Mouse (Mus musculus): ENCODE measurements around the gene Prkn. TPM values are rescaled to one million over a fixed set of nuclear protein-coding genes. Genes with fewer than 3 reads are reported as not detected.

Prkn gene
- polyA plus RNA-seq, 1 experiment from 2014 or later = 2.8 TPM

DNA sequence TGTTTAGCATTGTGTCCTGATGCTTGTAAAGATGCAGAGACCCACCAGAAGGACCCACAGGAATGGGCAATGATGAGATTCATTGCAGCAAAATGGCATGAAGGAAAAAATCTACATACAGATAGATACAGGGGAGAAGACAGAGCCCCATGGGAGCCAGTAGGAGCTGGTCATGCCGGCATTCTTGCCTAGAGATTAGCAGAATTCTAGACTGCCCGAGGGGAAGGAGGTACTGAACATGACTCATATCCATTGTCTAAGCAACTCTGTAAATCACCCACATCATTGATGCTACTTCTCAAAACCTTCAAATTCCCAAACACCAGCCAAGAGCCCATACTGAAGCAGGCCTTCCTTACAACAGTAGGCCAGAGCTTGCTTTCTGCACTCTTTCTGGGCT lies 591.1 kb downstream of the Prkn start:
- H3K4me2 ChIP-seq (replicated peaks; ENCODE audit: low read depth, low read length) = no peak overlapping the region
- no peak overlapping the region for H3K4me3 ChIP-seq (ENCODE audit: low read length)
- H3K9ac ChIP-seq (replicated peaks; ENCODE audit: low read length) = no peak overlapping the region
- peaks cover 5% of the 10 kb centered on the region; the same call in 1 of the 2 replicates for H3K9me3 ChIP-seq (ENCODE audit: low read length)
- WGBS = 93% methylated on average over 2 of the region's 2 CpGs
- no peak for ATAC-seq (ENCODE audit: low FRiP score, low TSS enrichment)
- H3K27ac ChIP-seq (ENCODE audit: low read length) = no peak overlapping the region
- no peaks in the 10 kb centered on the region for H3K4me1 ChIP-seq (ENCODE audit: insufficient read depth, low read length)
- H3K36me3 ChIP-seq (ENCODE audit: insufficient read depth, low read length) = no peaks in the 10 kb centered on the region
- no peaks in the 10 kb centered on the region for H3K27me3 ChIP-seq (ENCODE audit: insufficient read depth, low read length)

GRCm38 (mm10) chr17:11432593-11432992 lies 592.4 kb downstream of the Prkn start:
- Histone ChIP-seq H3K9ac (replicated peaks; ENCODE audit: low read length) (no peak overlapping the region), H3K4me2 (replicated peaks; ENCODE audit: low read depth, low read length) (no peak overlapping the region), H3K27me3 (ENCODE audit: insufficient read depth, low read length) (no peaks in the 10 kb centered on the region), H3K4me3 (ENCODE audit: low read length) (no peak overlapping the region), H3K27ac (ENCODE audit: low read length) (no peak overlapping the region), H3K9me3 (ENCODE audit: low read length) (peaks cover 5% of the 10 kb centered on the region; the same call in 1 of the 2 replicates), H3K4me1 (ENCODE audit: insufficient read depth, low read length) (no peaks in the 10 kb centered on the region), H3K36me3 (ENCODE audit: insufficient read depth, low read length) (no peaks in the 10 kb centered on the region)
- 80% methylated on average over 2 of the region's 2 CpGs for WGBS
- no peak for ATAC-seq (ENCODE audit: low FRiP score, low TSS enrichment)

DNA sequence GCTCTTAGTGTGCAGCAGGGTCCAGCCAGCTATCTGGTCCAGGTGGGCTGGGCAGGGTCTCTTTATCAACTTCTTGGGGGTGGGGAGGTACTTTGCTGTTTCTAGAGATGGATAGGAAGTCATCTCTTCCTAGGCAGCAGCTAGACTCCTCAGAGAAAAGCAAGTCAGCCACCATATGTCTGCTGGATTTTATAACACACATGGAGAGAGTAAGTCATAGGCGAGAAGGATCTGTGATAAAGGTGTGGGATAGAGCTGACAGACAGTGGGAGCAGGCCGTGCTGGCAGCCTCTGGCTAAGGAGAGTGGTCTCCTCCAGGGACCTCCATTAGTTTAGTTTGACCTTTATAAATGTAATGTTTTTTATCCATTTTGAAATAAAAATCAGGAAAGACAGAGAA lies 622.5 kb downstream of the Prkn start:
- no peaks in the 10 kb centered on the region for H3K4me1 ChIP-seq (ENCODE audit: insufficient read depth, low read length)
- no peak overlapping the region for H3K4me2 ChIP-seq (replicated peaks; ENCODE audit: low read depth, low read length)
- H3K4me3 ChIP-seq (ENCODE audit: low read length) = no peak overlapping the region
- no peak overlapping the region for H3K27ac ChIP-seq (ENCODE audit: low read length)
- no peaks in the 10 kb centered on the region for H3K36me3 ChIP-seq (ENCODE audit: insufficient read depth, low read length)
- no peaks in the 10 kb centered on the region for H3K9me3 ChIP-seq (ENCODE audit: low read length)
- H3K9ac ChIP-seq (replicated peaks; ENCODE audit: low read length) = no peak overlapping the region
- no peak for ATAC-seq (ENCODE audit: low FRiP score, low TSS enrichment)
- H3K27me3 ChIP-seq (ENCODE audit: insufficient read depth, low read length) = no peaks in the 10 kb centered on the region
- 91% methylated on average over 2 of the region's 2 CpGs for WGBS

- Histone ChIP-seq H3K27ac (ENCODE audit: low read length) (no peak overlapping the region), H3K36me3 (ENCODE audit: insufficient read depth, low read length) (no peaks in the 10 kb centered on the region), H3K9ac (replicated peaks; ENCODE audit: low read length) (no peak overlapping the region), H3K4me2 (replicated peaks; ENCODE audit: low read depth, low read length) (no peak overlapping the region), H3K4me3 (ENCODE audit: low read length) (no peak overlapping the region), H3K27me3 (ENCODE audit: insufficient read depth, low read length) (no peaks in the 10 kb centered on the region), H3K4me1 (ENCODE audit: insufficient read depth, low read length) (no peaks in the 10 kb centered on the region), H3K9me3 (ENCODE audit: low read length) (no peaks in the 10 kb centered on the region)
- 63% methylated on average over 2 of the region's 2 CpGs for WGBS
- ATAC-seq (ENCODE audit: low FRiP score, low TSS enrichment) = no peak
These were observed 625.9 kb downstream of the Prkn start for GRCm38 (mm10) chr17:11466095-11466494.

DNA sequence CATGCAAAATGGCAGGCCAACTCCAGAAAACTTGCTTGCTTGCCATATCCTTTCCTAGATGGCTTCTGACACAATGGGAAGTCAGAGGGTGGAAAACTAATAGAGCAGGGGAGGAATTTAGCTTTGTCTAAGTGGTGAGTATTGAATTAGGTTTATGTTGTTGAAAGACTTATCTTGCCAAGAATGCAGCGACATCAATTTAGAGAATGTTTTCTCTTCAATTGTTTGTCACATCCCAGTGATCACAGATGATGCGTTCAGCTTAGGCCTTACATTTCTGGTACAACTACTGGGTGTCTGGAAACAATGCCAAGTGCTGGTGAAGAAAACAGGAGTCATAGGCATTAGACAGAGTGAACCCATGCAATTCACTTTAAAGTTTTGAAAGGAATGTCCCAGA lies 628.4 kb downstream of the Prkn start:
- peaks cover 4% of the 10 kb centered on the region; the same call in 1 of the 2 replicates for H3K4me1 ChIP-seq (ENCODE audit: insufficient read depth, low read length)
- H3K9me3 ChIP-seq (ENCODE audit: low read length) = no peaks in the 10 kb centered on the region
- no peak overlapping the region for H3K4me2 ChIP-seq (replicated peaks; ENCODE audit: low read depth, low read length)
- no peaks in the 10 kb centered on the region for H3K27me3 ChIP-seq (ENCODE audit: insufficient read depth, low read length)
- no peak overlapping the region for H3K27ac ChIP-seq (ENCODE audit: low read length)
- 79% methylated on average over 2 of the region's 2 CpGs for WGBS
- no peak for ATAC-seq (ENCODE audit: low FRiP score, low TSS enrichment)
- H3K36me3 ChIP-seq (ENCODE audit: insufficient read depth, low read length) = no peaks in the 10 kb centered on the region
- H3K4me3 ChIP-seq (ENCODE audit: low read length) = no peak overlapping the region
- H3K9ac ChIP-seq (replicated peaks; ENCODE audit: low read length) = no peak overlapping the region

DNA sequence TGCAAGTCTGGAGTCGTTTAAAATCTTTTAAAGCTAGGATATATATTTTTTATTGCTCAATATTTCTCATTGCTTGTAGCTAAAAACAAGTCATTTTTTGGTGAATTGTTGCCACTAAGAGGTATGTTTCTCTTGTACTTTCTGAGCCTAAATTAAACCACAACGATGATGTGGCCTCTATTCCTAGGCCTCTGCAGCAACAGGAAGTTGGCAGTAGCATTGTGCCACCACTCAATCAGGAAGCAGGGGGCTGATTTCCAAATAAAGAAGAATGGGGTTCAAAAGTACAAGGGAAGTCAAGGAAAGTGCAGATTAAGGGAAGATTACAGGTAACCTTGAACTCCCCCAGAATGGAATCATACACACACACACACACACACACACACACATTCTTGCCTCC lies 642.8 kb downstream of the Prkn start:
- H3K9ac ChIP-seq (replicated peaks; ENCODE audit: low read length) = no peak overlapping the region
- 72% methylated on average over 2 of the region's 2 CpGs for WGBS
- no peaks in the 10 kb centered on the region for H3K36me3 ChIP-seq (ENCODE audit: insufficient read depth, low read length)
- H3K9me3 ChIP-seq (ENCODE audit: low read length) = no peaks in the 10 kb centered on the region
- no peaks in the 10 kb centered on the region for H3K27me3 ChIP-seq (ENCODE audit: insufficient read depth, low read length)
- H3K4me2 ChIP-seq (replicated peaks; ENCODE audit: low read depth, low read length) = no peak overlapping the region
- H3K4me1 ChIP-seq (ENCODE audit: insufficient read depth, low read length) = no peaks in the 10 kb centered on the region
- no peak overlapping the region for H3K27ac ChIP-seq (ENCODE audit: low read length)
- no peak overlapping the region for H3K4me3 ChIP-seq (ENCODE audit: low read length)
- ATAC-seq (ENCODE audit: low FRiP score, low TSS enrichment) = no peak

DNA sequence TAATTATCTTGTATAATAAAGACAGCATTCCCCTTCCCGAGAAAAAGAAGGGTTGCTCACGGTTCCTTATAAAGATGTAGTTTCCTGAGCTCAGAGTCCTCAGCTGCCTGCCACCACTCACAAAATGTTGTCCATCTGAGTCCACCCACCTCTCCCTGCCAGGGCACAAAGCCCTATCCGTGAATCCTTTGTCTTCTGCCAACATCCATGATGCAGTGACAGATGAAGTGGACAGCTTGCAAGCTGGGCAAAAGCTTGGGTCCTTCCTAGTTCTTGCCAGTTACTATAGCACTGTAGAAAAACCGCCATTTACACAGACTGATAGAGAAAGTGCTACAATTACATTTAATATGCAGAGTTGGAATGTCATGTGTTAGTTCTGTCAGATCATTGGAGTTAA lies 649.9 kb downstream of the Prkn start:
- H3K9me3 ChIP-seq (ENCODE audit: low read length) = no peaks in the 10 kb centered on the region
- no peak for ATAC-seq (ENCODE audit: low FRiP score, low TSS enrichment)
- H3K9ac ChIP-seq (replicated peaks; ENCODE audit: low read length) = no peak overlapping the region
- H3K4me3 ChIP-seq (ENCODE audit: low read length) = no peak overlapping the region
- no peaks in the 10 kb centered on the region for H3K27me3 ChIP-seq (ENCODE audit: insufficient read depth, low read length)
- H3K4me1 ChIP-seq (ENCODE audit: insufficient read depth, low read length) = no peaks in the 10 kb centered on the region
- WGBS = 83% methylated on average over 4 of the region's 4 CpGs
- no peaks in the 10 kb centered on the region for H3K36me3 ChIP-seq (ENCODE audit: insufficient read depth, low read length)
- no peak overlapping the region for H3K27ac ChIP-seq (ENCODE audit: low read length)
- H3K4me2 ChIP-seq (replicated peaks; ENCODE audit: low read depth, low read length) = no peak overlapping the region

DNA sequence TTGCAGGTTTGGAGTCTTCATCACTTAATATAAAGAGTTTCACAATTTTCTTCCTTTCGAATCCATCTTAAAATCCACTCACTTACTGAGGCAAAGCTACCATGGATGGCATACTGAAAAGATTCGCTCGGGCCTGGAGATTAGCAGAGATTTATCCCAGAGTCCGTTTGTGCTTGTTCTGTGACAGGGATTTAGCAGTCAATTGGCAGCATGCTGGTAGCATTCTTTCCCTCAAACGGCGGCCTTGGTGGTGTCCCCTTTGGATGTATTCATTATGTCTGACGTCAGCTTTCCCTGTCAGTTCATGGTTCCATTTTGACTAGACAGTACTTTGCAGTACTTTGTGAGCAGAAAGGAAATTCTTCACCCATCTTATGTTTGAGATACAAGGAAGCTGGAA lies 662.4 kb downstream of the Prkn start:
- no peak overlapping the region for H3K4me2 ChIP-seq (replicated peaks; ENCODE audit: low read depth, low read length)
- H3K4me3 ChIP-seq (ENCODE audit: low read length) = no peak overlapping the region
- no peak overlapping the region for H3K9ac ChIP-seq (replicated peaks; ENCODE audit: low read length)
- WGBS = 86% methylated on average over 7 of the region's 7 CpGs
- no peaks in the 10 kb centered on the region for H3K9me3 ChIP-seq (ENCODE audit: low read length)
- no peaks in the 10 kb centered on the region for H3K4me1 ChIP-seq (ENCODE audit: insufficient read depth, low read length)
- no peak for ATAC-seq (ENCODE audit: low FRiP score, low TSS enrichment)
- no peaks in the 10 kb centered on the region for H3K36me3 ChIP-seq (ENCODE audit: insufficient read depth, low read length)
- no peaks in the 10 kb centered on the region for H3K27me3 ChIP-seq (ENCODE audit: insufficient read depth, low read length)
- H3K27ac ChIP-seq (ENCODE audit: low read length) = no peak overlapping the region

DNA sequence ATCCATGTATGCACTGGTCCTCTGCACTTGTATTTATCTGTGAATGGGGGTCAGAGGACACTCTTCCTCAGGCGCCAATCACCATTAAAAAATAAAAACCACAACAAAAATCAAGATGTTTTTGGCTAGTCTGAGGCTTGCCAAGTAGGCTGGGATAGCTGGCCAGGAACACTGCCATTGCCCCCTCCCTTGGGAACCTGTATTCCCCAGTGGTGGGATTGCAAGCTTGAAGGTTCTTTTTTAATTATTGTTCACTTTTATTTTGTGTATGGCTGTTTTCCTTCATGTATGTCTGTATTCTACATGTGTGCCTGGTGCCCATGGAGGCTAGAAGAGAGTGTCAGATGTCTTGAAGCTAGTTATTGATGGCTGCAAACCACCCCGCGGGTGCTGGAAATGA lies 664.3 kb downstream of the Prkn start:
- H3K4me1 ChIP-seq (ENCODE audit: insufficient read depth, low read length) = no peaks in the 10 kb centered on the region
- no peaks in the 10 kb centered on the region for H3K9me3 ChIP-seq (ENCODE audit: low read length)
- H3K4me3 ChIP-seq (ENCODE audit: low read length) = no peak overlapping the region
- H3K27ac ChIP-seq (ENCODE audit: low read length) = no peak overlapping the region
- 87% methylated on average over 3 of the region's 3 CpGs for WGBS
- no peaks in the 10 kb centered on the region for H3K36me3 ChIP-seq (ENCODE audit: insufficient read depth, low read length)
- no peak overlapping the region for H3K9ac ChIP-seq (replicated peaks; ENCODE audit: low read length)
- no peak for ATAC-seq (ENCODE audit: low FRiP score, low TSS enrichment)
- H3K4me2 ChIP-seq (replicated peaks; ENCODE audit: low read depth, low read length) = no peak overlapping the region
- H3K27me3 ChIP-seq (ENCODE audit: insufficient read depth, low read length) = no peaks in the 10 kb centered on the region

- 69% methylated on average over 3 of the region's 3 CpGs for WGBS
These were observed 666.9 kb downstream of the Prkn start for GRCm38 (mm10) chr17:11507082-11507481.

GRCm38 (mm10) chr17:11510081-11510480 lies 669.9 kb downstream of the Prkn start:
- Histone ChIP-seq H3K9me3 (ENCODE audit: low read length) (no peaks in the 10 kb centered on the region), H3K36me3 (ENCODE audit: insufficient read depth, low read length) (no peaks in the 10 kb centered on the region), H3K4me2 (replicated peaks; ENCODE audit: low read depth, low read length) (no peak overlapping the region), H3K4me3 (ENCODE audit: low read length) (no peak overlapping the region), H3K9ac (replicated peaks; ENCODE audit: low read length) (no peak overlapping the region), H3K4me1 (ENCODE audit: insufficient read depth, low read length) (peaks cover 4% of the 10 kb centered on the region; the same call in 1 of the 2 replicates), H3K27me3 (ENCODE audit: insufficient read depth, low read length) (no peaks in the 10 kb centered on the region), H3K27ac (ENCODE audit: low read length) (no peak overlapping the region)
- 75% methylated on average over 7 of the region's 7 CpGs for WGBS
- ATAC-seq (ENCODE audit: low FRiP score, low TSS enrichment) = no peak

More at GRCm38 (mm10) chr17:11507082-11507481, 666.9 kb downstream of the Prkn start:
- H3K4me2 ChIP-seq (replicated peaks; ENCODE audit: low read depth, low read length) = no peak overlapping the region
- no peak overlapping the region for H3K9ac ChIP-seq (replicated peaks; ENCODE audit: low read length)
- no peak overlapping the region for H3K4me3 ChIP-seq (ENCODE audit: low read length)
- ATAC-seq (ENCODE audit: low FRiP score, low TSS enrichment) = no peak
- no peaks in the 10 kb centered on the region for H3K36me3 ChIP-seq (ENCODE audit: insufficient read depth, low read length)
- no peaks in the 10 kb centered on the region for H3K27me3 ChIP-seq (ENCODE audit: insufficient read depth, low read length)
- no peak overlapping the region for H3K27ac ChIP-seq (ENCODE audit: low read length)
- H3K4me1 ChIP-seq (ENCODE audit: insufficient read depth, low read length) = no peaks in the 10 kb centered on the region
- no peaks in the 10 kb centered on the region for H3K9me3 ChIP-seq (ENCODE audit: low read length)

All from kidney, embryonic 16.5 days (tissue).